Mouse (Mus musculus) adrenal gland, adult 10 weeks (tissue): ENCODE data around the gene Ndufaf7. TPM values are rescaled to one million over a fixed set of nuclear protein-coding genes. Genes with fewer than 3 reads are reported as not detected.

Experiments used
- polyA plus RNA-seq: library from polyadenylated mRNA; stranded (reverse); fragments of 350-450 nt; fragmentation: Illumina TruSeq; extraction: RNeasy Lipid Tissue Mini Kit (QIAGEN cat#74804); gene quantifications from one replicate; pipeline ENCODE4 v1.2.3, GENCODE M21; 2014; ENCODE audit warnings: low read depth, low replicate concordance

Ndufaf7 gene
- 47.3 TPM for polyA plus RNA-seq

DNA sequence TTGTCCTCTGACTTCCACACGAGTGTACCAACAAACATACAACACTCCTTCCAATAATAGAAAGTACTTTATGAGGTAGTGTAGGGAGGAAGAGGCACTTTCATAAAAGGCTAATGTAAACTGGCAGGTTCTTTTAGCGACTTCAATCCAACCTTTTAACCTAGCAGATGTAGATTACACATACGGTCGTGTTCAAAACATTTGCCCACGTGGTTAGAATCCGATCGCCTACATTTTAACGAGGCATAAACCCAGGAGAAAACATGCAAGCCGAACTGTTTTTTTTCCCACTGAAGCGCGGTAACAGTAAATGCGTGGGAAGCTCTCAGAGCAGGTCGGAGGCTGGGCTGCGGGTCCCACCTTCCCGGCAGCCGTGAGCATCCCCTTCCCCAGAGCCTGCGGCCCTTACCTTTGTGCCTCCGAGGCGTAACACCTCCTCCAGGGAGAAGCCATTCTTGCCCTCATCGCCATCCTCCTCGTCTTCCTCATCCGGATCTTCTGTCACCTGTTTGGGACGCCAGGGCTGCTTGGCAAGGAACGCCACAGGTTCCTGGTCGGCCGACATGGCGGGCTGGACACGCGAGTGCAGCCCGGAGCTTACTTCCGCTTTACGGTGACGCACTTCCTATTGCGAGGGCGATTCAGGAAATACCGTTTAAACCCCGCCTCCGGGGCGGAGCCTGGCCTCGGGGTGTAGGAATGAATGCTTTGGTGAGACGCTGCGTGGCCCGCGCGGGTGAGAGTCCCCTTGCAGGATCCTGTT, at the start of gene Ndufaf7, which contains the start of gene Cebpz:
TSS of gene Ndufaf7 (plus strand) at position 671 of the 763 bp plus-strand sequence.
TSS of gene Cebpz (minus strand) at position 601 of the 763 bp plus-strand sequence.

DNA sequence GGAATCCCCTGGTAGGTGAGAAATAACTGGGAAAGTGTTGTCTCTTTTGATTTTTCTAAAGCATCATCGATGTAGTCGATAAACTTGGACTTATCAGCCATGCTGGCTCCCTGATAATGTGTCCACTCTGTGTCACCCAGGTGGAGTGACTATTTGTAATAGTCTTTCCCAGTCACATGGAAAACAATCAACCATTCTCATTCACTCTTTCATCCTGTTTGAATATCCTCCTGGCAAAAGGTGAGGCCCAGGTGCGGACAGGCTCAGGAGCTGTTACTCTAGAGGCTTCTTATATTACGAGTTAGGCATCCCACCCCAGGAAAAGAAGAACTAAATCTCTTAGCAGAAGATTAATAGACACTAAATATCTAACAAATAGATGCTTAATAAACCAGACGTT, 30.0 kb upstream of the Ndufaf7 start, which contains the start of gene Sult6b1:
TSS of gene Sult6b1 (minus strand) at position 101 of the 400 bp plus-strand sequence.

DNA sequence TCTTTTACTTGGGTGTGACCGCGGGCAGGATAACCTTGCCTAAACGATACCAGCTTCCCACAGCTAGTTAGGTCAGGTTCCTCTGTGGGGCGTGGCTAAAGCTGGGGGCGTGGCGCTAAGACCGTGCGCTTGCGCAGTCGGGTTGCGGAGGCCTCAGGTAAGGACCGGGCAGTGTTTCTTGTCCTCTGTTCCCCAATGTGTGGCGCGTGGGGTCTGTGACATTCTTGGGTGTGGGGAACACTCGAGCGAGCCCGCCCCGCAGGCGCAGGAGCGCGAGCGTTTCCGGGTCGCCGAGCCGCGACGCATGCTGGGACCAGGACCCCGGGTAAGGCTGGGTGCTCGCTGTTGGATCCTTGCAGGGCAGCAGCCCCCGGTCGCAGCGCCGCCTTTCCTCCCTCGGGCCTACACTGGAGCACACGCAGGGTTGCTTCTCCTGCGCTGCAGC, 20.5 kb upstream of the Ndufaf7 start, which contains the start of gene Cebpzos:
TSS of gene Cebpzos (plus strand) at position 132 of the 445 bp plus-strand sequence.

Other genes with a start within 250 kb of the Ndufaf7 start
- gene Strn, start 199.9 kb upstream of the Ndufaf7 start, polyA plus RNA-seq = 40.4 TPM
- gene Heatr5b, start 101.8 kb upstream of the Ndufaf7 start, polyA plus RNA-seq = 18.0 TPM
- gene Gpatch11, start 101.6 kb upstream of the Ndufaf7 start, polyA plus RNA-seq = 21.8 TPM
- gene Eif2ak2, start 54.6 kb upstream of the Ndufaf7 start, polyA plus RNA-seq = 101 TPM
- gene Sult6b1, start 30.1 kb upstream of the Ndufaf7 start, polyA plus RNA-seq = not detected
- gene Cebpzos, start 20.6 kb upstream of the Ndufaf7 start, polyA plus RNA-seq = 83.9 TPM
- 103 TPM for gene Cebpz, start 70 bp upstream of the Ndufaf7 start, polyA plus RNA-seq
- 54.6 TPM for gene Prkd3, start 83.7 kb downstream of the Ndufaf7 start, polyA plus RNA-seq
- 10.8 TPM for gene Qpct, start 114.8 kb downstream of the Ndufaf7 start, polyA plus RNA-seq